Mouse (Mus musculus): ENCODE results near the gene Pkn3.
A peak's percentile ranks its signal among the peaks of the same experiment; 100 is the strongest.
"Not testable (repeated sequence)": the region's sequence is repeated elsewhere in the genome, so short reads cannot be mapped to it uniquely, and the experiment has no call there.

The Pkn3 gene

DNA sequence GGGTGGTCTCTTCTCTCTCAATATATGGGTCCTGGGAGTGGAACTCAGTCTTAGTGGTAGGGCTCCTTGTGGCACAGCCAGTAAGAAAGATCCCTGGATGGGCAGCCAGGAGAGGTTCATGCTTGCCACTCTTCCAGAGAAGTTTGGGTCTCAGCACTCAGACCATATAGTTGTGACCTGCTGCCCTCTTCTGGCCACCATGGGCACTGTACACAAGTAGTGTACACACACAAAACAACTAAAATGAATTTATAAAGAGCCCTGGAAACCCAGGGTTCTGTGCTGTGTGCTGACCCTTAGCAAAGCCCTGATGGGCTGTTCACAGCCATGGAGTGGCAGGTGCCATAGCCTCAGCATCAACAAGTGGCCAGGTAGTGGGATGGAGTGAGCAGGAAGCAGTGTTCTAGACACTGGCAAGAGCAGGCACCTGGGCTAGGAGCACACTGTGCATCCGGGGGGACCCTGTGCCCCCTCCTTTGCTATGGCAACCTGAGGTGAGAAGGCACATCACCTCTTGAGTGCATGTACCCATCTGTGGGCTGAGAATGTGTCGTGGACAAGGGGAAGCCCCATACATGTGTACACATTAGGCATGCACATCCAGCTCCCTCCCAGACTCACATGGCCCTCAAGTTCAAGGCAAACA is 18.5 kb downstream of the Pkn3 start:
- no peak for DNase-seq (ENCODE audit: low spot score in 2 of 2)

GRCm38 (mm10) chr2:30100214-30100613 is 22.7 kb downstream of the Pkn3 start:
- DNase-seq (ENCODE audit: low spot score in 2 of 2) = no peak

- no peak for DNase-seq (ENCODE audit: low spot score in 2 of 2)
Observed at GRCm38 (mm10) chr2:30106364-30106763, 28.9 kb downstream of the Pkn3 start.

DNA sequence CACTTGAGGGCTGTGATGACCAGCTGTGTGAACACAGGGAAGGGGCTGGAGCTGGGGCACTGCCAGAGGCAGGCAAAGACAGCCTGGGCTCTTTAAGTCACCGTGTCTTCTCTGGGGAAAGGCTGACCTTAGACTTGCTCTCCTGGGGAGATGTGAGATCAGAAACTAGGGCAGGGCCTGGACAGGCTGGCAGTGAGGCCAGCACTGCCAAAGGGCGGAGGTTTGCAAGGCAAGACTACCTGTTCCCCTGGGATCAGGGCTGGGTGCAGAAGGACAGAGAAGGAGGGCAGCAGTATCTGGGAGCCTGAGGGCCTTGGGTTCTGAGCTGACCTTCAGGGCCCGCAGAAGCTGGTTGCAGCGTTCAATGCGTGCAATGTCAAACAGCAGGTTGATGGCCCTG is 30.2 kb downstream of the Pkn3 start:
- no peak for DNase-seq (ENCODE audit: low spot score in 2 of 2)

GRCm38 (mm10) chr2:30108260-30108659 is 30.8 kb downstream of the Pkn3 start:
- DNase-seq (ENCODE audit: low spot score in 2 of 2) = no peak

DNA sequence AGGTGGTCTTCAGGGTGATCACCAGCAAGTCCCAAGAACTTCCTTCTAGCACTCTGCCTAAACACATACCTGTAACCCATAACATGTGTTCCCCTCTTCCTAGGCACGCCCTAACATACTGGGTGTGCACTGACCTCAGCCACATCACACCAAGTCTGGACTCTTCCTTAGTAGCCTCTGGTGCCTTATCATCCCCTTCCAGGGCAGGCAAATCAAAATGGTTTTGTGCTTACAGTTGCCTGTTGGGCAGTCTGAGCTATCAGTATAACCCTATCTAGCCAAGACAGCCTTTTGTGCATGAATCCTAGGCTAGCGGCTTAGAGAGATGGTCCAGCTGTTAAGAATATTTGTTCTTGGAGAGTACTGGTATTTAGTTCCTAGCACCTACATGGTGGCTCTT is 34.0 kb downstream of the Pkn3 start:
- no peak for DNase-seq (ENCODE audit: low spot score in 2 of 2)

- DNase-seq (ENCODE audit: low spot score in 2 of 2) = no peak
Observed at GRCm38 (mm10) chr2:30112564-30112963, 35.1 kb downstream of the Pkn3 start.

DNA sequence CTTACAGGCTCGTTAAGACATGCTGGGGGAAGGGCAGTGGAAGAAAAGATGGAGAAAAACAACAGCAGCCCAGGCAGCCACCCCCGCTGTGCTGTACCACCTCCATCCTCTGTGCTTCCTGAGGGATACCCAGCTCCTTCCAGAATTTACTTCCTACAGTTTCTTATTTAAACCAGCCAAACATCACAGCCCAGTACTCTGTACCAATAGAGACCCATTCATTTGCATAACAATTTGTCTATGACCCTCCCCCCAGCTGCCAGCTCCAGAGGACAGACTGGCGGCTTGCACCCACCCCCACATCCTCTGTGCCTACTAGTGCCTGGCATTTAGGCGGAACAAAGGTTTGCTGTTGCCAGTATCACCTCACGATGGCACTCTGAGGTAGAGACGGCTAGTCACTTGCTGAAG is 42.2 kb downstream of the Pkn3 start:
- no peak for DNase-seq (ENCODE audit: low spot score in 2 of 2)

DNA sequence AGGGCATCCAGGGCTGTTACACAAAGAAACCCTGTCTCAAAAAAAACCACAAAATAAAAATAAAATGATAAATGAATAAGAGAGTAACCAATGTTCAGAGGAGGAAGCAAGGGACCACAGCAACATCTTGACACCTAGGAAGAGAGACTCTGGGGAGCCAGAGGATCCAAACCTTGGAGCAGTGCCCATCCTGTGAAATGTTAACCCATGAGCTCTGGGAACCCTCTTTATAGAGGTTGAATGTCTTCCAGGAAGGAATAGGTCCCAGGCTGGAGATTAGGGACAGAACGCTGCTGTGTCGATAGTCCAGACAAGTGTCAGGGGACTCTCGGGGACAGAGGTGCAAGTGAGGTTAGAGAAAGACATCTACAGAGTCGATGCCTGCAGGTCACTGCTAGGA is 42.8 kb downstream of the Pkn3 start:
- DNase-seq (ENCODE audit: low spot score in 2 of 2) = no peak

DNA sequence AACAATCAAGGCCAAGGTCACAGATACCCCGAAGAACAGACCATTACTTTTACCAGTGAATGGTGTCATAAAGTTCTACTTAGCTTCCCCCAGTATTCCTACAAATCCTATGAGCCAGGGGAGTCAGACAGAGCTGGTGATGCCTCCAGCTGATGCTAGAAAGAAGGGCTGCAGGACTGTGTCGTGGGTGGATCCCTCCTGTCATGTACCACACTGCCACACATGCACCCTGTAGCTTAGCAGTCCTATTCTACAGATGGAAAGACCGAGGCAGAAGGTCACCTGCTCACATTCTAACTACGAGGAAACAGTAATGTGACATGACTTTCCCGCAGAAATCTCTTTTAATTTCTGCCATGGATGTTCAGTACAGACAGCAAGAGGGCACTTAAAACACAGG is 45.3 kb downstream of the Pkn3 start:
- no peak for DNase-seq (ENCODE audit: low spot score in 2 of 2)

GRCm38 (mm10) chr2:30123729-30124471 is 46.4 kb downstream of the Pkn3 start:
- no peak for DNase-seq (ENCODE audit: low spot score in 2 of 2)

GRCm38 (mm10) chr2:30124472-30125274 is 47.2 kb downstream of the Pkn3 start, which contains the start of gene Zer1:
Zer1 (minus strand) TSS chr2:30124585.
- peak; percentile 92 to 97 for DNase-seq (ENCODE audit: low spot score in 2 of 2)

DNA sequence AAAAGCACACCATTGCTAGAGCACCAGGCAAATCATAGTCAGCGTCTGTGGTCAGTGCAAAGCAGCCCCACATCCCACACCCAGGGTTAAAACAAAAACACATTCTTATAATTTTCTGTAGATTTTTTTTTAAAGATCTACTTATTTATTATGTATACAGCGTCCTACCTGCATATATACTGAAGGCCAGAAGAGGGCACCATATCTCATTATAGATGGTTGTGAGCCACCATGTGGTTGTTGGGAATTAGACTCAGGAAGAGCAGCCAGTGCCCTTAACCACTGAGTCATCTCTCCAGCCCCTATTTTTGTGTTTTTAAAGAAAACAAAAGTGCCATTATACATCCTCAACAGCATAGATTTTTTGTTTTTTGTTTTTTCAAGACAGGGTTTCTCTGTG is 51.3 kb downstream of the Pkn3 start:
- no peak for DNase-seq (ENCODE audit: low spot score in 2 of 2)

DNA sequence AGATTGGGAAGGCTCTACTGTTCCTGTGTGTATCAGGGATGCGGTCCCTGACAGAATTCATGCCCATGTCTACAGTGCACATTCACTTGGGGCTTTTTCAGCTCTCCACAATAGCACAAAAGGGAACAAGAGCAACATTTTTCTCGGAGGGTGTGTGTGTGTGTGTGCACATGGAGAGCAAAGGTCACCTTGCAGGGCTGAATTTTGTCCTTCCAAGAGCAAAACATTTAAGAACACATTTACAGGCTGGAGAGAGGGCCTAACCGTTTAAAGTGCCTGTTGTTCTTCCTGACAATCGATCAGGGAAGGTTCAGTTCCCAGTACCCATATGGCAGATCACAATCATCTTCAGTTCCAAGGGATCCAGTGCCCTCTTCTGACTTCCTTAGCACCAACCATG is 52.7 kb downstream of the Pkn3 start:
- no peak for DNase-seq (ENCODE audit: low spot score in 2 of 2)

- DNase-seq (ENCODE audit: low spot score in 2 of 2) = not testable (repeated sequence)
Observed at GRCm38 (mm10) chr2:30131240-30131639, 53.8 kb downstream of the Pkn3 start.

GRCm38 (mm10) chr2:30132801-30133612 is 55.5 kb downstream of the Pkn3 start:
- no peak for DNase-seq (ENCODE audit: low spot score in 2 of 2)

GRCm38 (mm10) chr2:30133613-30134377 is 56.3 kb downstream of the Pkn3 start, which contains the start of gene Tbc1d13:
Tbc1d13 (plus strand) TSS chr2:30133746.
- peak; percentile 96 to 97 for DNase-seq (ENCODE audit: low spot score in 2 of 2)

- no peak for DNase-seq (ENCODE audit: low spot score in 2 of 2)
Observed at GRCm38 (mm10) chr2:30134378-30134711, 56.9 kb downstream of the Pkn3 start.

- DNase-seq (ENCODE audit: low spot score in 2 of 2) = no peak
Observed at GRCm38 (mm10) chr2:30134928-30135620, 57.6 kb downstream of the Pkn3 start.

DNA sequence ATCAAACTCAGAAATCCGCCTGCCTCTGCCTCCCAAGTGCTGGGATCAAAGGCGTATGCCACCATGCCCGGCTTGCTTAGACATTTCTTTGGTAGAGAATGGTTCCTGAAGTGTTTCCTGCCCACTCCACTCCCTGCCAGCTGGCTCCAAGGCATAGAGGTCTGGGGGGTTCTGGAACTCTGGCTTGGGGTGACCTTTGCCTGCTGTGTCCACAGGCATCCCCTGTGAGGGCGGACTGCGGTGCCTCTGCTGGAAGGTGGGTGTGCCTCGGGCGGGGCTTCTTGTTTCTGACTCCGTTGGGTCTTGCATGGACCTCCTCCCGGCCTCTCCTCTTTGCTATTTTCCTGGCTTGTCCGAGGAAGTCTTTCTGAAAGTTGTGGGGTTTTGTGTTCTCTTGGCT is 59.0 kb downstream of the Pkn3 start:
- no peak for DNase-seq (ENCODE audit: low spot score in 2 of 2)

All from urinary bladder, postnatal 4 days (tissue).